Comparison of ENCODE assay signal across 8 mouse cellular contexts in genomic region chr6:120464406-120464939, GRCm38 (mm10). TPM values are rescaled to one million over a fixed set of nuclear protein-coding genes. Genes with fewer than 3 reads are reported as not detected.
A peak's percentile ranks its signal among the peaks of the same experiment; 100 is the strongest.
DNase-seq lines count a peak whose midpoint lies in the region; ATAC-seq and TF ChIP-seq lines count a peak whose summit lies in the region.

No protein-coding gene starts in this region.

- no peak overlapping the region for H3K27ac ChIP-seq in midbrain, embryonic 12.5 days (replicated peaks)
- H3K27ac ChIP-seq in midbrain, embryonic 11.5 days (ENCODE audit: low read depth, low read length): no peak overlapping the region
- no peak overlapping the region for H3K27ac ChIP-seq in hindbrain, embryonic 13.5 days
- no peak overlapping the region for H3K27ac ChIP-seq in small intestine, adult 2 months (ENCODE audit: insufficient read depth, low read depth, low read length)

- peak; percentile 85 for DNase-seq in heart, adult 11 months
- no peak for DNase-seq in heart, postnatal 14 days
- DNase-seq in midbrain, embryonic 11.5 days (ENCODE audit: low spot score, missing footprints): no peak
- no peak for DNase-seq in left cerebral cortex, postnatal 36 days (ENCODE audit: low spot score in 2 of 2)

- peaks cover 10% of the 10 kb centered on the region for H3K4me1 ChIP-seq in midbrain, embryonic 12.5 days
- H3K4me1 ChIP-seq in midbrain, embryonic 11.5 days (ENCODE audit: control insufficient read depth, insufficient read depth, low read length): peaks cover 8% of the 10 kb centered on the region
- H3K4me1 ChIP-seq in hindbrain, embryonic 13.5 days (replicated peaks): peaks cover 19% of the 10 kb centered on the region
- peaks cover 5% of the 10 kb centered on the region for H3K4me1 ChIP-seq in small intestine, adult 2 months (ENCODE audit: control insufficient read depth, insufficient read depth, insufficient read length, low read length)

- H3K4me3 ChIP-seq in midbrain, embryonic 12.5 days: no peak overlapping the region
- no peak overlapping the region for H3K4me3 ChIP-seq in midbrain, embryonic 11.5 days (ENCODE audit: low read depth, low read length)
- peak overlapping the region; percentile 55 for H3K4me3 ChIP-seq in hindbrain, embryonic 13.5 days
- peak overlapping the region; percentile 96; the same call in 1 of the 2 replicates for H3K4me3 ChIP-seq in small intestine, adult 2 months (ENCODE audit: low read depth, low read length)

- peak overlapping the region; percentile 66 for H3K4me2 ChIP-seq in midbrain, embryonic 12.5 days (replicated peaks)
- H3K4me2 ChIP-seq in midbrain, embryonic 11.5 days: no peak overlapping the region
- H3K4me2 ChIP-seq in hindbrain, embryonic 13.5 days: peak overlapping the region; percentile 67

- H3K27me3 ChIP-seq in midbrain, embryonic 12.5 days: peaks cover 50% of the 10 kb centered on the region
- H3K27me3 ChIP-seq in midbrain, embryonic 11.5 days (ENCODE audit: control insufficient read depth, insufficient read depth, low read length): peaks cover 27% of the 10 kb centered on the region
- peaks cover 47% of the 10 kb centered on the region for H3K27me3 ChIP-seq in hindbrain, embryonic 13.5 days
- H3K27me3 ChIP-seq in small intestine, adult 2 months (ENCODE audit: control insufficient read depth, insufficient read depth, low read length): no peaks in the 10 kb centered on the region

- no peak for TF ChIP-seq POLR2A in small intestine, adult 2 months (IDR thresholded peaks at IDR 0.05; ENCODE audit: low read depth, low read length)

- no peak for TF ChIP-seq CTCF in small intestine, adult 2 months (IDR thresholded peaks at IDR 0.05; ENCODE audit: extremely low read depth, insufficient read length, insufficient replicate concordance, low read depth, low read length)

- H3K9ac ChIP-seq in midbrain, embryonic 12.5 days (replicated peaks): no peak overlapping the region
- no peak overlapping the region for H3K9ac ChIP-seq in midbrain, embryonic 11.5 days (ENCODE audit: low read length)
- H3K9ac ChIP-seq in hindbrain, embryonic 13.5 days: no peak overlapping the region

- 58% methylated on average over 9 of the region's 9 CpGs for WGBS in midbrain, embryonic 12.5 days
- 55% methylated on average over 9 of the region's 9 CpGs for WGBS in midbrain, embryonic 11.5 days
- 47% methylated on average over 9 of the region's 9 CpGs for WGBS in hindbrain, embryonic 13.5 days
- 67% methylated on average over 9 of the region's 9 CpGs for WGBS in small intestine, adult 2 months

- intact Hi-C loops in heart, postnatal 14 days (cut with DNase I): no loop called here
- intact Hi-C loops in left cerebral cortex, postnatal 36 days (cut with DNase I): no loop called here

- H3K9me3 ChIP-seq in midbrain, embryonic 12.5 days: no peaks in the 10 kb centered on the region
- H3K9me3 ChIP-seq in midbrain, embryonic 11.5 days (ENCODE audit: control insufficient read depth, low read length): no peaks in the 10 kb centered on the region
- H3K9me3 ChIP-seq in hindbrain, embryonic 13.5 days: no peaks in the 10 kb centered on the region

- no peak for ATAC-seq in midbrain, embryonic 12.5 days (ENCODE audit: low FRiP score, low read depth)
- ATAC-seq in midbrain, embryonic 11.5 days (ENCODE audit: low FRiP score): no peak
- no peak for ATAC-seq in hindbrain, embryonic 13.5 days (ENCODE audit: low FRiP score)
- no peak for ATAC-seq in monocyte, adult 5-6 weeks (replicated peaks; ENCODE audit: insufficient number of reproducible peaks, low FRiP score, low TSS enrichment, poor library complexity, severe bottlenecking)

- H3K36me3 ChIP-seq in midbrain, embryonic 12.5 days: no peaks in the 10 kb centered on the region
- H3K36me3 ChIP-seq in midbrain, embryonic 11.5 days (ENCODE audit: control insufficient read depth, insufficient read depth, low read length): no peaks in the 10 kb centered on the region
- H3K36me3 ChIP-seq in hindbrain, embryonic 13.5 days: no peaks in the 10 kb centered on the region
- no peaks in the 10 kb centered on the region for H3K36me3 ChIP-seq in small intestine, adult 2 months (ENCODE audit: control insufficient read depth, insufficient read depth, low read length)

RNA-seq across cellular contexts. Expression of gene Il17ra, which starts 1.4 kb away (rescaled TPM):
- 1 to 10 TPM; 3.3 to 5.4 TPM for total RNA-seq in heart, postnatal 14 days (2021)
- 3.6 and 3.8 TPM in 2 replicates for polyA plus RNA-seq in midbrain, embryonic 12.5 days (2016; fragmentation: Nextera tagmentation; extraction: Ambion mirVana)
- polyA plus RNA-seq in midbrain, embryonic 11.5 days (2014; fragmentation: Nextera tagmentation; extraction: Ambion mirVana): 1.6 and 2.0 TPM in 2 replicates
- 8.9 and 9.8 TPM in 2 replicates for polyA plus RNA-seq in hindbrain, embryonic 13.5 days (2015; fragmentation: Nextera tagmentation; extraction: Ambion mirVana)
- polyA plus RNA-seq in small intestine, adult 2 months (2012; rRNA removed): 8.4 and 18.7 TPM in 2 replicates
- 155 to 206 TPM (median 192 TPM) in 3 replicates for total RNA-seq in monocyte, adult 5-6 weeks (2017)
- 10 to 100 TPM; 14.6 to 16.8 TPM for total RNA-seq in left cerebral cortex, postnatal 36 days (2021)

RNA-seq across cellular contexts. Expression of gene Tmem121b, which starts 29.1 kb away (rescaled TPM):
- total RNA-seq in heart, postnatal 14 days (2021): under 1 TPM in 1 of 2 experiments, not detected in 1; 0.05 TPM
- polyA plus RNA-seq in midbrain, embryonic 12.5 days (2016; fragmentation: Nextera tagmentation; extraction: Ambion mirVana): 2.5 and 3.0 TPM in 2 replicates
- 0.78 and 0.88 TPM in 2 replicates for polyA plus RNA-seq in midbrain, embryonic 11.5 days (2014; fragmentation: Nextera tagmentation; extraction: Ambion mirVana)
- polyA plus RNA-seq in hindbrain, embryonic 13.5 days (2015; fragmentation: Nextera tagmentation; extraction: Ambion mirVana): 3.5 and 3.9 TPM in 2 replicates
- 0.04 TPM in 1 of 2 replicates, not detected in the other for polyA plus RNA-seq in small intestine, adult 2 months (2012; rRNA removed)
- 4.9 to 12.3 TPM (median 10.3 TPM) in 3 replicates for total RNA-seq in monocyte, adult 5-6 weeks (2017)
- total RNA-seq in left cerebral cortex, postnatal 36 days (2021): 10 to 100 TPM; 58.9 to 66.1 TPM

Comparison
In these comparisons a context has a peak if more than half of its experiments do, and no peak if none do; other contexts are left out.
1. H3K4me3 ChIP-seq: peak in hindbrain, embryonic 13.5 days (single experiment) and small intestine, adult 2 months (single experiment); none in midbrain, embryonic 12.5 days (single experiment) and midbrain, embryonic 11.5 days (single experiment).